Mouse (Mus musculus) liver, embryonic 13.5 days (tissue): ENCODE measurements around the gene Sbno2. TPM values are rescaled to one million over a fixed set of nuclear protein-coding genes. Genes with fewer than 3 reads are reported as not detected.
A peak's percentile ranks its signal among the peaks of the same experiment; 100 is the strongest.

Source experiments
- ATAC-seq: fragments of 200-750 bp; cut with Nextera tagmentation; 2 replicates; pipeline ENCODE4 v1.8.0; 2017; ENCODE audit warnings: low read depth, mild to moderate bottlenecking, moderate number of reproducible peaks, moderate library complexity
- DNase-seq: peaks from one replicate; pipeline ENCODE4 v3.0.0; 2022
- H3K27ac ChIP-seq: fragments of 300-500 bp; sonication (generic); 2 replicates; pipeline ENCODE4 v1.5.1; 2015; ENCODE audit warnings: moderate library complexity, mild to moderate bottlenecking, inconsistent platforms
- H3K27me3 ChIP-seq: fragments of 300-500 bp; sonication (generic); 2 replicates; pipeline ENCODE4 v1.6.1; 2015; ENCODE audit warnings: mild to moderate bottlenecking, inconsistent platforms
- H3K36me3 ChIP-seq: fragments of 300-500 bp; sonication (generic); 2 replicates; pipeline ENCODE4 v1.6.1; 2015; ENCODE audit warnings: mild to moderate bottlenecking, inconsistent platforms
- H3K4me1 ChIP-seq: fragments of 300-500 bp; sonication (generic); replicated peaks from 2 replicates; pipeline ENCODE4 v1.6.1; 2015; ENCODE audit warnings: inconsistent platforms
- H3K4me2 ChIP-seq: fragments of 300-500 bp; sonication (generic); 2 replicates; pipeline ENCODE4 v1.6.1; 2015; ENCODE audit warnings: inconsistent platforms, mild to moderate bottlenecking, moderate library complexity
- H3K4me3 ChIP-seq: fragments of 300-500 bp; sonication (generic); replicated peaks from 2 replicates; pipeline ENCODE4 v1.5.1; 2015; ENCODE audit warnings: mild to moderate bottlenecking, inconsistent platforms
- H3K9ac ChIP-seq: fragments of 300-500 bp; sonication (generic); 2 replicates; pipeline ENCODE4 v1.6.1; 2015; ENCODE audit warnings: mild to moderate bottlenecking, inconsistent platforms
- H3K9me3 ChIP-seq: fragments of 300-500 bp; sonication (generic); replicated peaks from 2 replicates; pipeline ENCODE4 v1.6.1; 2016; ENCODE audit warnings: inconsistent platforms
- WGBS: fragments of 180-500 bp; shearing (Covaris S2); methylation state at CpG from one replicate; pipeline ENCODE4 v1.1.7; 2015; ENCODE audit not compliant: insufficient replicate concordance; 5-methylcytosine and 5-hydroxymethylcytosine counted together
- polyA plus RNA-seq: library from polyadenylated mRNA; unstranded; fragments of >200 nt; fragmentation: Nextera tagmentation; extraction: Ambion mirVana; gene quantifications from 2 replicates; pipeline ENCODE4 v1.2.1, GENCODE M21; 2015

Sbno2 gene
- polyA plus RNA-seq, 1 experiment from 2014 or later, result 9.2 TPM

DNA sequence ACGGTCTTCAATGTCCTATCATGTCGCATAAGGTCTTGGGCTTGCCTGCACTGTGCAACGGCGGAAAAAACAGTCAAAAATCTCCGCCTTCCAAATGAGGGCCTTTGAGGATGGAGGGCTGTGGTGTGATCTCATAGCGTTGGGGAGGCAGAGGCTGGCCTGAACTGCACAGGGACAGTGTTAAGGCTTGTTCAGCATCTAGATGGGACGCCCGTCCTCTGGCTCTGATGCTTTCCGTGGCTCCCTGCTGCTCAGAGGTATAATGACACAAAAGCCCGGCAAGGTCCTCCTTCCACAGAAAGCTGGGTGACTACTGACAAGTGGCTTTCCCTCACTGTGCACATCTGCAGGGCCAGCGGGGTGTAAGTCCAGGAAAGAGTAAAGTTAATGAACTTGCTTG is 85.2 kb downstream of the Sbno2 start:
- no peak for ATAC-seq
- DNase-seq, result no peak
- H3K27me3 ChIP-seq, result no peaks in the 10 kb centered on the region
- no peaks in the 10 kb centered on the region for H3K9me3 ChIP-seq
- H3K4me1 ChIP-seq, result peaks cover 71% of the 10 kb centered on the region
- H3K4me2 ChIP-seq, result peak overlapping the region; percentile 66; the same call in 1 of the 2 replicates
- peaks cover 48% of the 10 kb centered on the region for H3K36me3 ChIP-seq
- 77% methylated on average over 11 of the region's 11 CpGs for WGBS
- no peak overlapping the region; the same call in 1 of the 2 replicates for H3K27ac ChIP-seq
- H3K9ac ChIP-seq, result peak overlapping the region; percentile 67; the same call in 1 of the 2 replicates
- H3K4me3 ChIP-seq, result no peak overlapping the region

DNA sequence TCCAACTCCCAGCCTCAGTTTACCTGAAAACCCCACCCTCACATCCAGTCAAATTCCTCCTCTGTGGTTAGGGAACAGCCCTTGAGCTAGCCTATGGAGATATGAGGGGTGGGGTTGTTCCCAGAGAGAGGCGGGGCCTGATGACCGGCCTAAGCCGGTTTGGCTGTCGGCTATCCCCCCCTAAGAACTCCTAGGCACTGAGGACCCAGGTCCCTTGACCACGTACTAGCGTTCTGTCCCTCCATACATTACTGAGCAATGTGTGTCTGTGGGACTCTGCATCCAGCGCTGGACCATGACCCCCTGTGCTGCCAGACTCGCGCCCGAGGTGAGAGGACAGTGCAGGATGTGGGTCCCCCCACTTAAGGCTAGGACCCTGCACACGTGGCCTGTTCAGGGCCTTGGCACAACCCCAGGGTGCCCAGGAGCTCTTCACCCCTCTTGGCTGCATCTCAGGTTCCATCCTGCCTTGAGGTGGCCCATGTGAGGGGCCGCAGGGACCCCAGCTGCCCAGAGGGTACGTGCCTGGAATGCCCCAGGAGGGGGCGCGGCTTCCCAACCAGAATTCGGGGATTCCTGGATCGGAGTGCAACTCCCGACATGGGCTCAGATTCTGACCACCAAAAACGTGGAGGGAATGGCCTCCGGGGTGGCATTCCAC is 85.8 kb downstream of the Sbno2 start:
- H3K36me3 ChIP-seq, result peaks cover 49% of the 10 kb centered on the region
- H3K4me3 ChIP-seq, result peak overlapping the region; percentile 39

DNA sequence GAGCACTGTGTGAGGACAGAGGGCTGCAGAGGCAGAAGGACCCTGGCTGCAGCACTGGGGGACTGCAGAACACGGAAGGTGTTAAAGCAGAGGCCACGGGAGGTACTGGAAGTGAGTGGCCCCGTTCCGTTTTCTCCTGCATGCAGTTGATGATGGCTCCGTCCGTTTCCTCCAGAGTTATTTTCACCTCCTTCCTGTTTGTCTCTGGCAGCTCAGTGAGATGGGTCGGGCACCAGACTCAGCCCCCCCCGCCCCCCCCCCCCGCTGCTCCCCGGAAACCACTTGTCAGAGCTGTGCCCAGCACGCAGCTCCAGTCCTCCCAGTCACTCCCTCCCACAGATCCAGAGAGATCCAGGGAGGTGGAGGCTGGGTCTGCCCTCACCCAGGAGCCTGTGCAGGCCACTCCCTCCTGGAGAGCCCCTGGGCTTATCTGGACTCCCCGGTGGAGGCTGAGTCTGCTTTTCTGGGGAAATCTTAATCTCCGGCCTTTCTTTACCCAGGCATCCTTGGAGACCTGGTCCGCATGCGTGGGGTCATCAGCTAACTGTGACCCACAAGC is 86.6 kb downstream of the Sbno2 start:
- Histone ChIP-seq H3K9me3 (no peaks in the 10 kb centered on the region), H3K27ac (peak overlapping the region; percentile 84), H3K4me3 (peak overlapping the region; percentile 39), H3K36me3 (peaks cover 54% of the 10 kb centered on the region), H3K9ac (peak overlapping the region; percentile 67), H3K4me1 (peaks cover 70% of the 10 kb centered on the region), H3K4me2 (peak overlapping the region; percentile 66), H3K27me3 (peaks cover 11% of the 10 kb centered on the region)
- peak; percentile 75 for ATAC-seq
- peak; percentile 63 for DNase-seq
- 4% methylated on average over 14 of the region's 15 CpGs for WGBS

More for the DNA sequence above, 85.8 kb downstream of the Sbno2 start:
- H3K9ac ChIP-seq, result peak overlapping the region; percentile 67
- ATAC-seq (peak; percentile 37), DNase-seq (no peak)
- peaks cover 3% of the 10 kb centered on the region; the same call in 1 of the 2 replicates for H3K27me3 ChIP-seq
- no peaks in the 10 kb centered on the region for H3K9me3 ChIP-seq
- H3K4me2 ChIP-seq, result peak overlapping the region; percentile 66
- peaks cover 70% of the 10 kb centered on the region for H3K4me1 ChIP-seq
- H3K27ac ChIP-seq, result peak overlapping the region; percentile 84
- WGBS, result 55% methylated on average over 20 of the region's 20 CpGs

DNA sequence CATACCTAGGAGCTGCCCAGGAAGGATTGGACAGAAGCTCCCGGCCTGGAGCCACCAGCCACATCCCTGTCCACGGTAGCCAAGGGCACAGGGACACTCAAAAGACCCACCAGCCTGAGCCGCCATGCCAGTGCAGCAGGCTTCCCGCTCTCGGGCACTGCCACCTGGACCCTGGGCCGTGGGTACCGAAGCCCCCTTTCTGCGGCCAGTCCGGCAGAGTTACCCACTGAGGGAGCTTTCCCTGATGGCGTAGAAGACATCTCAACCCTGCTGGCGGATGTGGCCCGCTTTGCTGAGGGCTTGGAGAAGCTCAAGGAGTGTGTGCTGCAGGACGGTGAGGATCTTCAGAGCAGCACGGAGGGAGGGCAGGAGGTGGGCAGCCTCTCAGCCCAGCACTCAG is 87.6 kb downstream of the Sbno2 start:
- peak overlapping the region; percentile 84 for H3K27ac ChIP-seq
- peaks cover 19% of the 10 kb centered on the region for H3K27me3 ChIP-seq
- WGBS, result 43% methylated on average over 14 of the region's 14 CpGs
- H3K4me3 ChIP-seq, result peak overlapping the region; percentile 59
- H3K36me3 ChIP-seq, result peaks cover 60% of the 10 kb centered on the region
- H3K9me3 ChIP-seq, result no peaks in the 10 kb centered on the region
- DNase-seq (no peak), ATAC-seq (no peak)
- peak overlapping the region; percentile 72 for H3K9ac ChIP-seq
- H3K4me2 ChIP-seq, result peak overlapping the region; percentile 78
- H3K4me1 ChIP-seq, result peaks cover 72% of the 10 kb centered on the region

DNA sequence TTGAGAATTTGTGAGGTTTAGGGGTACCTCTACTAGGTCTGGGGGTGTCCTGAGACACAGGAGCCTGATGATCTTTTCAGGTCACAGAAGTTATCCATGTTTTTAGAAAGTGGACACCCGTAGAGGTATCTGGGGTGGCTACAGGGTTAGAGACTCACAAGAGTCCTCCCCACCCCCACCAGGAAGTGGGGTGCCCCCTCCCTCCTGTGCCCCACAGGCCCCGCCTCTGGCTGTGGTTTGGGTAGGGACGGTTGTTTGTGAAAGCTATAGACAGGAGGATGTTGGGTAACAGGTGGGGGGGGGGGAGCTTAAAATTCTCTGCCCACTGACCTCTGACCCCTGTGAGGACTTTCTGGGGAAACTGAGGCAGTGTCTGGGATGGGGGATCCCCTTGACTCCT is 88.0 kb downstream of the Sbno2 start:
- Histone ChIP-seq H3K27me3 (peaks cover 19% of the 10 kb centered on the region), H3K4me2 (peak overlapping the region; percentile 78), H3K9ac (peak overlapping the region; percentile 72), H3K4me1 (peaks cover 72% of the 10 kb centered on the region), H3K27ac (peak overlapping the region; percentile 84), H3K36me3 (peaks cover 60% of the 10 kb centered on the region), H3K9me3 (no peaks in the 10 kb centered on the region), H3K4me3 (peak overlapping the region; percentile 59)
- WGBS, result 14% methylated on average over 3 of the region's 3 CpGs
- DNase-seq (peak; percentile 60), ATAC-seq (peak; percentile 44)

DNA sequence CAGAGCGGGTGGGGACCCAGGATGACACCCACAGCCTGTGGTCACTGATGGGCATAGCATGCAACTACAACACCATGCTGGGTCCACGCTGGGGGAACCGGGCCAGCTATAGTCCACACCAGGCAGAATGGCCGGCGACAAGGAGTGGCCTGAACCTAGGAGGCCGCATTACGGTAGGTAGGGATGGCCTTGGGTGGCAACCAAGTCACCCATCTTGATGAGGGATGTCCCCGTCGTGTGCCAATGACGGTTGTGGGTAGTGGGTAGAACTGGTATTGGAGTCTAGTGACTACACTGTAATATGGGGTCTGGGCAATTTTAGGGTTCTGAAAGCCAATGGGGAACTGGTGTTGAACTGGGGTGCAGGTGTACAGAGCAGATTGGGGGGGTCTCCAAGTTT is 88.4 kb downstream of the Sbno2 start:
- Histone ChIP-seq H3K4me2 (peak overlapping the region; percentile 78), H3K4me3 (peak overlapping the region; percentile 59), H3K4me1 (peaks cover 72% of the 10 kb centered on the region), H3K27ac (peak overlapping the region; percentile 84), H3K36me3 (peaks cover 60% of the 10 kb centered on the region), H3K27me3 (peaks cover 19% of the 10 kb centered on the region), H3K9me3 (no peaks in the 10 kb centered on the region), H3K9ac (peak overlapping the region; percentile 72)
- peak; percentile 30 for DNase-seq
- peak; percentile 22; the same call in 1 of the 2 replicates for ATAC-seq
- WGBS, result 18% methylated on average over 10 of the region's 10 CpGs

DNA sequence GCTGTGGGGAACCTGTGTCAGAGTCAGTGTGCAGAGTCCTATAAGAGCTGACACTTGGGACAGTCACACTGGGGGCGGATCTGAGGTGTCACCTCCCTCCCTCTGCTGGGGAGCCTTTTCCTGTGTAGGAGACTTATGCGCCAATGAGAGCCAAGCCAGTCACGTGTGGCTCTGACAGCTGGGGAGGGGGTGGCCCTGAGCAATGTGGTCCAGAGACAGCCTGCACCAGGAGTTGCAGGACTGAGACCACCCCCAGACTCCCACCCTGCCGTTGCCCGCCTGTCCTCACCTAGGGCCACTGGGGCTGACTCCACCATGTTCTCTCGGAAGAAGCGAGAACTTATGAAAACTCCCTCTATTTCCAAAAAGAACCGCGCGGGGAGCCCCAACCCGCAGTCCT is 88.9 kb downstream of the Sbno2 start, which contains the start of gene Arhgap45:
Gene Arhgap45 (plus strand): TSS at position 143 of the 400 bp plus-strand sequence.
- peak; percentile 74 for ATAC-seq
- H3K9me3 ChIP-seq, result no peaks in the 10 kb centered on the region
- peaks cover 19% of the 10 kb centered on the region for H3K27me3 ChIP-seq
- 21% methylated on average over 11 of the region's 11 CpGs for WGBS
- peak within 1 kb of the TSS; percentile 59 for H3K4me3 ChIP-seq
- peak within 1 kb of the TSS; percentile 84 for H3K27ac ChIP-seq
- peaks cover 72% of the 10 kb centered on the region for H3K4me1 ChIP-seq
- peak within 1 kb of the TSS; percentile 78 for H3K4me2 ChIP-seq
- peak within 1 kb of the TSS; percentile 72 for H3K9ac ChIP-seq
- peak; percentile 70 for DNase-seq
- H3K36me3 ChIP-seq, result peaks cover 60% of the 10 kb centered on the region

DNA sequence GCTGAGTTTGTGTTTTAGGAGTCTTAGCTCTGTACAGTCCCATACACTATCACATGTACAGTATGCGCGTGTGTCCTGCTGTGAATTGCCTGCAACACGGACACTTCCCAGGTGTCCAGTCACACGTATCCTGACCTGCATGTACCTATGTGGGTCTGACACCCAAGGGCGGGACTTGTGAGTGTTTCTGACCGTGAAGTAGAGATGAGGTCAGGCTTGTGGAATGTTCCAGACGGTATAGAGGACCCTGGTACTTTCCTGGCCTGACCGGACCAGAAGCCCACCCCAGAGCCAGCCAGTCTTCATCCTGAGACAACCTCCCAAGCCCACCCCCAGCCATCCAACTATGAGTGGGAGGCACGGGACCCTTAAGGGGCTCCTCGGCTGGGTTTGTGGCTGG is 89.8 kb downstream of the Sbno2 start:
- Histone ChIP-seq H3K9ac (no peak overlapping the region), H3K36me3 (peaks cover 60% of the 10 kb centered on the region), H3K4me1 (peaks cover 68% of the 10 kb centered on the region), H3K4me2 (peak overlapping the region; percentile 78; the same call in 1 of the 2 replicates), H3K27me3 (peaks cover 19% of the 10 kb centered on the region), H3K9me3 (peaks cover 7% of the 10 kb centered on the region), H3K4me3 (no peak overlapping the region), H3K27ac (peak overlapping the region; percentile 84)
- WGBS, result 81% methylated on average over 10 of the region's 10 CpGs
- no peak for DNase-seq
- no peak for ATAC-seq

DNA sequence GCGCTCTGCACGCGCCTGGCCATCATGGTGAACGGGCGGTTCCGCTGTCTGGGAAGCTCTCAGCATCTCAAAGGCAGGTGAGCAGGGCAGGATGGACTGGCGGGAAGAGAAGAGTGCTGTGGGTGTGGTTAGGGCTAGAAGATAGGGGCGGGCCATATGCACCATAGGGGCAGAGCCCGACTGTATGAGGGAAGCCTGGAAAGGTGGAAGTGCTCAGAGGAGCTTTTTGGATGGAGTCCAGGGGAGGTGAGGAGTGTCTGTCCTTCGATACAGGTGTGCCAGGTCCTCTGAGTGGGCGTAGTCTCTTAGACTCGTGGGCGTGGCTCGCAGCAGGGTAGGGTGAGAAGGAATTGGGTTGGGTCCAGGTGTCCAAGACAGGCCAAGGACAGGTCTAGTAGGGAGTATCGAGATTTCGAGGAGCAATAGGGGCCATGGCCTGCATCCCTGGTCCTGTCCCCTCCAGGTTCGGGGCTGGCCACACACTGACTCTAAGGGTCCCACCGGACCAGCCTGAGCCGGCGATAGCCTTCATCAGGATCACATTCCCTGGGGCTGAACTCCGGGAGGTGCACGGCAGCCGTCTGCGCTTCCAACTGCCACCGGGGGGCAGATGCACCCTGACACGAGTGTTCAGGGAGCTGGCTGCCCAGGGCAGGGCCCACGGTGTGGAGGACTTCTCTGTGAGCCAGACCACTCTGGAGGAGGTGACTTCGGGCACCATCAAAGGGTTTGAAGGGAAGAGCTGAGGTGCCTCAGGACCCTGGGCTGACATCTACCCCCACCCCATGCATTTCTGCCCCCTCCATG is 90.7 kb downstream of the Sbno2 start:
- Histone ChIP-seq H3K4me1 (peaks cover 59% of the 10 kb centered on the region), H3K9me3 (peaks cover 15% of the 10 kb centered on the region), H3K36me3 (peaks cover 65% of the 10 kb centered on the region), H3K4me3 (no peak overlapping the region), H3K27ac (peak overlapping the region; percentile 15), H3K27me3 (peaks cover 19% of the 10 kb centered on the region), H3K4me2 (no peak overlapping the region), H3K9ac (no peak overlapping the region)
- 61% methylated on average over 28 of the region's 28 CpGs for WGBS
- ATAC-seq, result no peak
- DNase-seq, result no peak

DNA sequence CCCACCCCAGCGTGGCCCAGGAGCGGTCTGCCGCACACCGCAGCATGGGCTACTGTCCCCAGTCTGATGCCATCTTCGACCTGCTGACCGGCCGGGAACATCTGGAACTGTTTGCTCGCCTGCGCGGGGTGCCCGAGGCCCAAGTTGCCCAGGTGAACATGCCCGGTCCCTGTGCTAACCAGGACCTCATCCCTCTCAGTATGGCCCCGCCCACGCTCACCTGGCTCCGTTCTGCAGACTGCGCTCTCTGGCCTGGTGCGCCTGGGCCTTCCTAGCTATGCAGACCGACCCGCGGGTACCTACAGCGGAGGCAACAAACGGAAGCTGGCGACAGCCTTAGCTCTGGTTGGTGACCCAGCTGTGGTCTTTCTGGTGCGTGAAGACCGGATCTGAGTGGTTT is 91.8 kb downstream of the Sbno2 start:
- no peak overlapping the region for H3K9ac ChIP-seq
- H3K27me3 ChIP-seq, result peaks cover 19% of the 10 kb centered on the region
- H3K4me3 ChIP-seq, result no peak overlapping the region
- DNase-seq (no peak), ATAC-seq (no peak)
- H3K4me1 ChIP-seq, result peaks cover 49% of the 10 kb centered on the region
- peaks cover 72% of the 10 kb centered on the region for H3K36me3 ChIP-seq
- 77% methylated on average over 25 of the region's 25 CpGs for WGBS
- H3K27ac ChIP-seq, result no peak overlapping the region
- no peak overlapping the region for H3K4me2 ChIP-seq
- H3K9me3 ChIP-seq, result peaks cover 15% of the 10 kb centered on the region

- H3K36me3 ChIP-seq, result peaks cover 91% of the 10 kb centered on the region
- H3K4me3 ChIP-seq, result no peak overlapping the region
- no peak for ATAC-seq
- H3K9ac ChIP-seq, result no peak overlapping the region
- 92% methylated on average over 6 of the region's 6 CpGs for WGBS
- no peak overlapping the region for H3K27ac ChIP-seq
- H3K4me2 ChIP-seq, result no peak overlapping the region
- peaks cover 32% of the 10 kb centered on the region for H3K4me1 ChIP-seq
- H3K9me3 ChIP-seq, result peaks cover 15% of the 10 kb centered on the region
- no peak for DNase-seq
- peaks cover 19% of the 10 kb centered on the region for H3K27me3 ChIP-seq
These were observed 93.6 kb downstream of the Sbno2 start for GRCm38 (mm10) chr10:80011740-80012139.
